Mouse (Mus musculus) ovary, adult 18-20 months (tissue): ENCODE measurements at regions not wholly inside any gene's neighbourhood (a gene's known extent, or its start where the extent isn't known, plus 50 kb on each side); places are given as distances from the start of the nearest gene placed in this dataset.

Experiments used
- DNase-seq: peaks from one replicate; pipeline ENCODE4 v3.0.0; 2022; ENCODE audit warnings: low spot score, mixed read lengths

GRCm38 (mm10) chr13:57189246-57189645, 293.5 kb upstream of the Trpc7 start:
- no peak for DNase-seq

GRCm38 (mm10) chr13:57186168-57186567, 290.4 kb upstream of the Trpc7 start:
- DNase-seq: no peak

GRCm38 (mm10) chr13:57170180-57170579, 274.4 kb upstream of the Trpc7 start:
- DNase-seq: no peak

- DNase-seq: no peak
Measured at GRCm38 (mm10) chr13:57169621-57170020, 273.8 kb upstream of the Trpc7 start.

- no peak for DNase-seq
Measured at GRCm38 (mm10) chr13:57165367-57165766, 269.6 kb upstream of the Trpc7 start.

GRCm38 (mm10) chr13:57152787-57153186, 257.0 kb upstream of the Trpc7 start:
- DNase-seq: no peak

GRCm38 (mm10) chr13:57147623-57148022, 251.8 kb upstream of the Trpc7 start:
- no peak for DNase-seq

GRCm38 (mm10) chr13:57146708-57147107, 250.9 kb upstream of the Trpc7 start:
- no peak for DNase-seq

GRCm38 (mm10) chr13:57145782-57146181, 250.0 kb upstream of the Trpc7 start:
- no peak for DNase-seq

- no peak for DNase-seq
Measured at GRCm38 (mm10) chr13:57142851-57143250, 247.1 kb upstream of the Trpc7 start.

GRCm38 (mm10) chr13:57142441-57142840, 246.6 kb upstream of the Trpc7 start:
- DNase-seq: no peak

GRCm38 (mm10) chr13:57115936-57116335, 220.1 kb upstream of the Trpc7 start:
- DNase-seq: no peak

- no peak for DNase-seq
Measured at GRCm38 (mm10) chr13:57107956-57108355, 212.2 kb upstream of the Trpc7 start.

- no peak for DNase-seq
Measured at GRCm38 (mm10) chr13:57099601-57100000, 203.8 kb upstream of the Trpc7 start.

- DNase-seq: no peak
Measured at GRCm38 (mm10) chr13:57091886-57092285, 196.1 kb upstream of the Trpc7 start.

- DNase-seq: no peak
Measured at GRCm38 (mm10) chr13:57089381-57090075, 193.7 kb upstream of the Trpc7 start.

GRCm38 (mm10) chr13:57087966-57088365, 192.2 kb upstream of the Trpc7 start:
- no peak for DNase-seq

- no peak for DNase-seq
Measured at GRCm38 (mm10) chr13:57087398-57087797, 191.6 kb upstream of the Trpc7 start.

- DNase-seq: no peak
Measured at GRCm38 (mm10) chr13:57083751-57084150, 188.0 kb upstream of the Trpc7 start.

- DNase-seq: no peak
Measured at GRCm38 (mm10) chr13:57070479-57070878, 174.7 kb upstream of the Trpc7 start.

GRCm38 (mm10) chr13:57061656-57062055, 165.9 kb upstream of the Trpc7 start:
- no peak for DNase-seq

- no peak for DNase-seq
Measured at GRCm38 (mm10) chr13:57061074-57061473, 165.3 kb upstream of the Trpc7 start.

GRCm38 (mm10) chr13:57056786-57057185, 161.0 kb upstream of the Trpc7 start:
- no peak for DNase-seq
